26 mouse cellular contexts compared by ENCODE assay signal in the genomic region with DNA sequence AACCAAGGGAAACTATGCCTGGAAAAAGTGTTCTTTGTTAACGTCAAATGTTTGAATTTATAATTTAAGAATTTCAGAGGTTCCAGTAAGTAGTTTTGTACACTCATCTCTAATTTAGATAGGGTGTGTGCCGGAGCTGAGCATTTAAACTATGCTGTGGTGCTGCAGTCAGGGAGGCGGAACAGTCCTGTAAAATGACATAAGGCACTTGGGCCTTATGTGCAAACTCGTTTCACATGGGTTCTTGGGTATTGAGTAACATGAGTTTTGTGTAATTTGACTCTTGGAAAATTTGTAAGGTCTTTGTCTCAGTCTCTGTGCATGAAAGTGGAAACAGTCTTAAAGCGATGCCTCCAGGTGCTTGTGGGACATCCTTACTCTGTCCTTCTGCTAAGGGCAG. TPM values are rescaled to one million over a fixed set of nuclear protein-coding genes. Genes with fewer than 3 reads are reported as not detected.
A peak's percentile ranks its signal among the peaks of the same experiment; 100 is the strongest.
DNase-seq lines count a peak whose midpoint lies in the region; ATAC-seq and TF ChIP-seq lines count a peak whose summit lies in the region.
"Had no signal": no experiment of that assay in that cellular context is flagged by ENCODE, and none has a peak within 500 bp of the region (broad histone marks: within the 10 kb centered on the region; RNA-seq: fewer than 3 reads in every experiment).

No protein-coding gene starts in this region.

- DNase-seq in limb, embryonic 14.5 days (ENCODE audit: low spot score), result peak; percentile 8
- no peak for DNase-seq in limb, embryonic 10.5 days (ENCODE audit: low spot score)
- DNase-seq in lung, postnatal 25 days (ENCODE audit: low spot score), result peak; percentile 2
- DNase-seq in lung, postnatal 10 days, result no peak
- peak; percentile 8 for DNase-seq in forelimb bud, embryonic 11.5 days (ENCODE audit: low read depth, low spot score)
- DNase-seq in cerebellum, adult 11 months, result no peak
- DNase-seq: adrenal gland, adult 2 months; adrenal gland, postnatal 14 days; cerebellum, adult 11-12 months; cerebellum, adult 8-10 months; cerebellum, postnatal 10 days; cerebellum, postnatal 36 days; embryo, embryonic 11 days; gastrocnemius, postnatal 10 days; gastrocnemius, postnatal 36 days; heart, adult 2 months; heart, postnatal 14 days; heart, postnatal 4 days had no signal

- no peaks in the 10 kb centered on the region for H3K27me3 ChIP-seq in limb, embryonic 14.5 days (ENCODE audit: control insufficient read depth, insufficient read depth, low read length)
- no peaks in the 10 kb centered on the region for H3K27me3 ChIP-seq in limb, embryonic 10.5 days (ENCODE audit: low read depth, poor library complexity, severe bottlenecking)
- H3K27me3 ChIP-seq: embryonic facial prominence, embryonic 12.5 days; forebrain, embryonic 12.5 days; forebrain, embryonic 15.5 days; heart, embryonic 13.5 days had no signal

- no peaks in the 10 kb centered on the region for H3K9me3 ChIP-seq in limb, embryonic 14.5 days (ENCODE audit: control insufficient read depth, low read length)
- H3K9me3 ChIP-seq in limb, embryonic 10.5 days (replicated peaks), result no peaks in the 10 kb centered on the region
- H3K9me3 ChIP-seq: embryonic facial prominence, embryonic 12.5 days; forebrain, embryonic 12.5 days; forebrain, embryonic 15.5 days; heart, embryonic 10.5 days; heart, embryonic 13.5 days had no signal

- TF ChIP-seq POLR2A in limb, embryonic 14.5 days (IDR thresholded peaks at IDR 0.05; ENCODE audit: borderline replicate concordance, extremely low read depth, insufficient read depth, insufficient read length), result no peak

- H3K27ac ChIP-seq in limb, embryonic 14.5 days (replicated peaks; ENCODE audit: low read depth, low read length), result no peak overlapping the region
- H3K27ac ChIP-seq in limb, embryonic 10.5 days, result no peak overlapping the region
- H3K27ac ChIP-seq: embryonic facial prominence, embryonic 12.5 days; forebrain, embryonic 12.5 days; forebrain, embryonic 15.5 days; heart, adult 2 months; heart, embryonic 10.5 days; heart, embryonic 13.5 days; hindbrain, embryonic 14.5 days had no signal

- H3K36me3 ChIP-seq in limb, embryonic 14.5 days (ENCODE audit: control insufficient read depth, insufficient read depth, low read length), result no peaks in the 10 kb centered on the region
- no peaks in the 10 kb centered on the region for H3K36me3 ChIP-seq in limb, embryonic 10.5 days
- H3K36me3 ChIP-seq: embryonic facial prominence, embryonic 12.5 days; forebrain, embryonic 12.5 days; forebrain, embryonic 15.5 days; heart, embryonic 10.5 days; heart, embryonic 13.5 days had no signal

- no peak overlapping the region for H3K4me2 ChIP-seq in limb, embryonic 14.5 days (replicated peaks; ENCODE audit: low read depth, low read length, severe bottlenecking)
- H3K4me2 ChIP-seq: embryonic facial prominence, embryonic 12.5 days; forebrain, embryonic 12.5 days; forebrain, embryonic 15.5 days; heart, embryonic 13.5 days; hindbrain, embryonic 14.5 days had no signal

- 42% methylated on average over 5 of the region's 5 CpGs for WGBS in limb, embryonic 14.5 days
- 74% methylated on average over 5 of the region's 5 CpGs for WGBS in limb, embryonic 10.5 days

- H3K9ac ChIP-seq in limb, embryonic 14.5 days (ENCODE audit: low read depth, low read length, severe bottlenecking), result no peak overlapping the region
- H3K9ac ChIP-seq: embryonic facial prominence, embryonic 12.5 days; forebrain, embryonic 12.5 days; forebrain, embryonic 15.5 days; heart, embryonic 13.5 days; hindbrain, embryonic 14.5 days had no signal

- ATAC-seq in limb, embryonic 14.5 days (ENCODE audit: low FRiP score, low read depth), result no peak
- ATAC-seq: CD4-positive, CD25-positive, alpha-beta regulatory T cell, adult 4 months; forebrain, embryonic 15.5 days had no signal

- no peak overlapping the region for H3K4me3 ChIP-seq in limb, embryonic 14.5 days (replicated peaks; ENCODE audit: low read length)
- H3K4me3 ChIP-seq in limb, embryonic 10.5 days, result no peak overlapping the region
- H3K4me3 ChIP-seq: embryonic facial prominence, embryonic 12.5 days; erythroblast, embryonic 14.5 days; forebrain, embryonic 12.5 days; forebrain, embryonic 15.5 days; heart, adult 2 months; heart, embryonic 10.5 days; heart, embryonic 13.5 days had no signal

- no peaks in the 10 kb centered on the region for H3K4me1 ChIP-seq in limb, embryonic 14.5 days (ENCODE audit: control insufficient read depth, insufficient read depth, low read length)
- no peaks in the 10 kb centered on the region for H3K4me1 ChIP-seq in limb, embryonic 10.5 days
- H3K4me1 ChIP-seq: embryonic facial prominence, embryonic 12.5 days; forebrain, embryonic 12.5 days; forebrain, embryonic 15.5 days; heart, embryonic 10.5 days had no signal

RNA-seq across cellular contexts. Expression of a gene that starts 25.7 kb away (rescaled TPM):
- 22.9 and 29.9 TPM in 2 replicates for polyA plus RNA-seq in limb, embryonic 14.5 days (2012; rRNA removed)
- polyA plus RNA-seq in limb, embryonic 14.5 days (2014; fragmentation: Nextera tagmentation; extraction: Ambion mirVana), result 47.5 and 53.8 TPM in 2 replicates
- 1.2 and 3.7 TPM in 2 replicates for polyA plus RNA-seq in limb, embryonic 10.5 days (2016; fragmentation: Nextera tagmentation; extraction: Ambion mirVana)
- polyA plus RNA-seq: CD4-positive, CD25-positive, alpha-beta regulatory T cell, adult 4 months; erythroblast, embryonic 14.5 days had no signal

Comparison
In these comparisons a context has a peak if more than half of its experiments do, and no peak if none do; other contexts are left out.
1. DNase-seq: peak in limb, embryonic 14.5 days (single experiment), lung, postnatal 25 days (single experiment) and forelimb bud, embryonic 11.5 days (single experiment); none in limb, embryonic 10.5 days (single experiment), lung, postnatal 10 days (single experiment) and cerebellum, adult 11 months (single experiment).